Mouse (Mus musculus): ENCODE measurements around the gene Acsf2.

Acsf2 gene

GRCm38 (mm10) chr11:94548041-94548784 is 53.5 kb downstream of the Acsf2 start:
- in situ Hi-C loops (cut with MboI, MseI), result no loop called here

DNA sequence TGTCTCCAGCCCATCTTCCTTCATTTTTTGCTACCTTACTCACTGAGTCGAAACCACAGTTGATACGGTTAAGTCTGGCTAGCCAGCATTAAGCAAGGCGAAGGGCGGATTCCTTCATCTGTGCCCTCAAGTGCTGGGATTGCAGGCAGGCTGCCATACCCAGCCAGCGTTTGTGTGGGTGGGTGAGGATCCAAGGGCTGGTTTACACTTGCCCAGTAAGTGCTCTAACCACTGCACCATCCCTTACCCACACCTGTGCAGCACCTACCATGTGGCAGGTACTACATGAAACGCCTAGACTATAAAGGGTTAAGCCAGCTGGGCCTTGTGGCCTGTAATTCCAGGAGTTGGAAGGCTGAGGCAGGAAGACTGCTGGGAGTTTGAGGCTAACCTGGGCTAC is 54.4 kb downstream of the Acsf2 start:
- in situ Hi-C loops (cut with MboI, MseI), result no loop called here

DNA sequence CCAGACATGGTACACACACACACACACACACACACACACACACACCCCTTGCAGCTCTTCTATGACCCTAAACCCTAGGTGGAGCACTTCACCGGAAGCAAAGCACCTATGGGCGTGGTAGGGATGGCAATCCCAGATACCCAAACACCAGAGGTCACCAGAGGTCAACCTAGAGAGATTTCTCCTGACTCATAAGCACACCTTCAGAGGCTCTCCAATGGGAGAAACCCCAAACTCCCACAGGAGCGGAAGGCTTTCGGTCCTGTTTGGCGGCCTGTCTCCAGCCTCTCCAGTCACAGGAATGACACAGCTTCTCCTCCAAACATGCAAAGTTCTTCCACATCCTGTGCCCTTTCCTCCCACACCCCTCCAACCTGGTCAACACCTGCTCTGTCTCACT is 55.3 kb downstream of the Acsf2 start:
- in situ Hi-C loops (cut with MboI, MseI), result no loop called here

DNA sequence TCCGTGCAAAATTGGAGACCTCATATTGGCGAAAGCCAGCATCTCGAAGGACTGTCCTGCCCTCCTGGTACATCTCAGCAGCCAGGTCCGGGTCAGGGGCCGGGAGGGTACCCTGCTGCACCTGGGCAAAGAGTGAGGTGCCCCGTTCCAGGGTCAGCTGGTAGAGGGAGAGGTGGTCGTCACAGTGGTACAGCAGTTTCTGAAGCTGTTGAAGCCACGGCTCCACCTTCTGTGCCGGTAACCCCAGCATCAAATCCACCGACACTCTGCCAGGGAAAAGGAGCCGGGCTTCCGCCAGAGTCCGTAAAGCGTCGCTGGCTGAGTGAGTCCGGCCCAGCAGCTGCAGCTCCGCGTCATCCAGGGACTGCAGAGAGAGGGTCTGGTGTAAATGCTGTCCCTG is 57.2 kb downstream of the Acsf2 start:
- in situ Hi-C loops (cut with MboI, MseI), result no loop called here

GRCm38 (mm10) chr11:94543932-94544331 is 57.7 kb downstream of the Acsf2 start:
- in situ Hi-C loops (cut with MboI, MseI), result no loop called here

- in situ Hi-C loops (cut with MboI, MseI), result no loop called here
Measured at GRCm38 (mm10) chr11:94543344-94543743, 58.3 kb downstream of the Acsf2 start.

DNA sequence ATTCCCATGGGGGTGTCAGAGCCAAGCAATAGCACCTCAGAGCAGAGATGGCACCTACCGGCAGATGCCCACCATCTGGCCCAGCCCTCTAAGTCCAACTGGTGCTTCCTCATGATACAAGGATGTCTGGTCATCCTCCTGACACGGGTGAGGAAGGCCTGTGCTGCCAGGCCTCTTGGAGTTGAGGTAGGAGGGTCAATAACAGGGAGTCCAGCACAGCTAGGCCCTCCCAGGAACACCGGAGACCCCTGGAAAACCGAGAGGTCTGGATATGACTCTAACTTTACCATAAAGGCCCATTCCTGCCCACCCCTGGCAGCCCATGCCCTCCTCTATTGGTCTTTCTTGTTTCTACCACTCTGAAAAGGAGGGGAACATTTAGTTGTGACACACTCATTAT is 59.3 kb downstream of the Acsf2 start:
- in situ Hi-C loops (cut with MboI, MseI), result no loop called here

DNA sequence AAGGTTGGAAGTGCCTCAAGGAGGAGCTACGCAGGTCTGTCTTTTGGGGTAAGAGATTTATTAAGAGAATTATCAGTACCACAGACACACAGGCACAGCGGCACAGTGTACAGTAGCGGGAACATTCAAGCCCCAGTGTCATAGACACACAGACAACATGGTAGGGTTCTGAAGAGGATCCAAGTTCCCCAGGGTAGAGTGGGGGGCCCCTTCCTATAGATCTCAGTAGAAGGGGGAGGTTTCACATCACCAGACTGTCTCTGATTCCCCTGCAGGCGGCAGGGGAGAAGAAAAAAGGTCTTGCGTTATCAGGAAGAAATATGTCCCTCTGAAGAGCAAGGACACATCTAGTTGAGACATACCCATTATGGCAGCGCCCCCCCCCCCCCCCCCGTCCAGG is 61.9 kb downstream of the Acsf2 start:
- in situ Hi-C loops (cut with MboI, MseI), result no loop called here

DNA sequence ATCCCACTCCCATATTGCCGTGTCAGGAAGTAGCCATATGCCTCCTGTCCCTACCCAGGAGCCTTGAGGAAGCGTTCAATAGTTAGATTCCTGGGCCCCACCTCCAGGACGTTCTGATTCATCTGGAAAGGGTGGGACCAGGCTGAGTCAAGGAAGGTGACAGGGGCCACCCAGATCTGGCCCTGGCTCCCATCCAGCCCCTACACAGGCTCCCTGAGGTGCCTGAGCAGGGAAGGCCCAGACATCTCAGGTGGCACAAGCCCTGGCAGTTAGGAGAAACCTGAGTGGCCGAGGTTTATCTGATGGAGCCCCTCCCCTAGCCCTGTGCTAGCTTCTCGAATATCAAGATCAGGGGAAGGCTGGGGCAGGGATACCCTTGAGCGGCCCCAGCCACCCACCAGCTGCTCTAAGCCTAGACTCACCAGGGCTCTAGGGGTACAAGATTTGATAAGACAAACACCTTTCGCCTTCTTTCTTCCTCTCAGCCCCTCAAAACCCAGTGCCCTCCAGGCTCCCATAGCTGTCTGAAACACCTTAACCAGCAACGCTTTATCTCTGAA is 62.9 kb downstream of the Acsf2 start:
- in situ Hi-C loops (cut with MboI, MseI), result no loop called here

- in situ Hi-C loops (cut with MboI, MseI), result no loop called here
Measured at GRCm38 (mm10) chr11:94533171-94533570, 68.5 kb downstream of the Acsf2 start.

DNA sequence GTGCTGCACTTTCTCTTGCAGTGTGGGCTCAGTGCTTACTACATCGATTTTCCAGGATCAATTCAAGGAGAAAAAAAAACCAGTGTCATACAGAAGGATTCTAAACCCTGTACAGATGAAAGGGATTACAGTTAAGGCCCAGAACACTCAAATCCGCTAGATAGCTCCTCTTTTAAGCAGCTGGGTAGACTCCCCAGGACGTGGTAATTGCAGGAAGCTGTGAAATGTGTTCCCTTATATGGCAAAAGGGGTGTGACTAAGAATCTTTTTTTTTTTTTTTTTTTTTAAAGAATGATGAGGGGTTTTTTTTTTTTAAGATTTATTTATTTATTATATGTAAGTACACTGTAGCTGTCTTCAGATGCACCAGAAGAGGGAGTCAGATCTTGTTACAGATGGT is 72.8 kb downstream of the Acsf2 start:
- in situ Hi-C loops (cut with MboI, MseI), result no loop called here

GRCm38 (mm10) chr11:94526171-94526879 is 75.3 kb downstream of the Acsf2 start:
- in situ Hi-C loops (cut with MboI, MseI), result no loop called here

- in situ Hi-C loops (cut with MboI, MseI), result no loop called here
Measured at GRCm38 (mm10) chr11:94521219-94521843, 80.3 kb downstream of the Acsf2 start, which contains the start of gene Mycbpap. Mycbpap (minus strand) TSS chr11:94521742.

DNA sequence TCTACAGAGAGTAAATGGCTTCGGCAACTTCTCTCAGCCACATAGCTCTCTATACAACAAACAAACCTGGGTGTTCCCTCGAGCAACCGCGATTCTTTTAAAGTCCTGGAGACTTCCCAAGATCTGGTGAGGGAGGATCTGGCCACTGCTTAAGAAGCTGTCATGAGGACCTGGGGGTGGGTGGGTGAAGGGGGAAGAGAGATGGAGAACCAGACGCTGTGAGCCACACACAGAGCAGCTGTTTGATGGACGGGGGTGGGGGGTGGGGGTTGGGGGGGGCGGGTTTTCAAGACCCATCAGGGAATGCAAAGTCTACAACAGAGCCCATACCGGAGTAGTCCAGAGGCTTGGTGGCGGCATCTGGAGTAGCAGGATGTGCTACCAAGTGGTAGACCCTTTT is 88.2 kb downstream of the Acsf2 start:
- in situ Hi-C loops (cut with MboI, MseI), result no loop called here

GRCm38 (mm10) chr11:94508976-94509375 is 92.7 kb downstream of the Acsf2 start:
- in situ Hi-C loops (cut with MboI, MseI), result no loop called here
